ENCODE assay signal across 23 mouse cellular contexts in genomic region chr3:152923530-152923929, GRCm38 (mm10). TPM values are rescaled to one million over a fixed set of nuclear protein-coding genes. Genes with fewer than 3 reads are reported as not detected.
DNase-seq lines count a peak whose midpoint lies in the region; ATAC-seq and TF ChIP-seq lines count a peak whose summit lies in the region.
"Had no signal": no experiment of that assay in that cellular context is flagged by ENCODE, and none has a peak within 500 bp of the region (broad histone marks: within the 10 kb centered on the region; RNA-seq: fewer than 3 reads in every experiment).

No protein-coding gene starts in this region.

- peak; percentile 64 for ATAC-seq in lung, embryonic 14.5 days (ENCODE audit: insufficient read depth)
- no peak; the same call in 1 of the 2 replicates for ATAC-seq in intestine, embryonic 14.5 days (replicated peaks; ENCODE audit: low FRiP score, low TSS enrichment, low read depth)
- ATAC-seq in intestine, postnatal 0 days = no peak
- ATAC-seq in stomach, embryonic 14.5 days (ENCODE audit: insufficient number of reproducible peaks, insufficient read depth, low FRiP score, low read depth) = peak; percentile 71; the same call in 1 of the 2 replicates
- no peak for ATAC-seq in activated CD4-positive, CD25-positive, alpha-beta regulatory T cell, adult 4 months
- ATAC-seq: liver, embryonic 12.5 days; lung, postnatal 0 days; Patski had no signal

- no peaks in the 10 kb centered on the region for H3K9me3 ChIP-seq in lung, embryonic 14.5 days (ENCODE audit: low read depth, low read length)
- no peaks in the 10 kb centered on the region for H3K9me3 ChIP-seq in intestine, embryonic 14.5 days (ENCODE audit: control insufficient read depth, low read length)
- no peaks in the 10 kb centered on the region for H3K9me3 ChIP-seq in intestine, postnatal 0 days (ENCODE audit: control insufficient read depth)
- H3K9me3 ChIP-seq in stomach, embryonic 14.5 days (ENCODE audit: control insufficient read depth, low read depth, low read length) = no peaks in the 10 kb centered on the region
- H3K9me3 ChIP-seq: heart, embryonic 12.5 days; hindbrain, embryonic 13.5 days; liver, embryonic 12.5 days had no signal

- 31% methylated on average over 15 of the region's 15 CpGs for WGBS in lung, embryonic 14.5 days
- 33% methylated on average over 15 of the region's 15 CpGs for WGBS in intestine, embryonic 14.5 days
- 24% methylated on average over 15 of the region's 15 CpGs for WGBS in intestine, postnatal 0 days
- WGBS in stomach, embryonic 14.5 days = 42% methylated on average over 15 of the region's 15 CpGs

- no peaks in the 10 kb centered on the region for H3K36me3 ChIP-seq in lung, embryonic 14.5 days (ENCODE audit: insufficient read depth)
- no peaks in the 10 kb centered on the region for H3K36me3 ChIP-seq in intestine, embryonic 14.5 days (ENCODE audit: control insufficient read depth, insufficient read depth, low read length)
- no peaks in the 10 kb centered on the region for H3K36me3 ChIP-seq in intestine, postnatal 0 days (ENCODE audit: control insufficient read depth, insufficient read depth)
- H3K36me3 ChIP-seq in stomach, embryonic 14.5 days (ENCODE audit: control insufficient read depth, insufficient read depth, low read length) = no peaks in the 10 kb centered on the region
- H3K36me3 ChIP-seq: heart, embryonic 12.5 days; hindbrain, embryonic 13.5 days; liver, embryonic 12.5 days had no signal

- no peak overlapping the region for H3K4me3 ChIP-seq in lung, embryonic 14.5 days (ENCODE audit: low read depth, low read length)
- no peak overlapping the region for H3K4me3 ChIP-seq in intestine, embryonic 14.5 days (ENCODE audit: low read depth, low read length)
- H3K4me3 ChIP-seq in intestine, postnatal 0 days (ENCODE audit: low read depth, low read length) = no peak overlapping the region
- no peak overlapping the region for H3K4me3 ChIP-seq in stomach, embryonic 14.5 days (ENCODE audit: low read depth, low read length)
- H3K4me3 ChIP-seq: heart, embryonic 12.5 days; hindbrain, embryonic 13.5 days; liver, embryonic 12.5 days had no signal

- no peak for TF ChIP-seq CTCF in lung, embryonic 14.5 days (IDR thresholded peaks at IDR 0.05; ENCODE audit: low read depth)
- no peak for TF ChIP-seq CTCF in intestine, postnatal 0 days (IDR thresholded peaks at IDR 0.05; ENCODE audit: low read depth)

- H3K27ac ChIP-seq in lung, embryonic 14.5 days (ENCODE audit: low read depth) = no peak overlapping the region
- no peak overlapping the region for H3K27ac ChIP-seq in intestine, embryonic 14.5 days (ENCODE audit: low read depth)
- no peak overlapping the region for H3K27ac ChIP-seq in intestine, postnatal 0 days (ENCODE audit: low read depth, low read length)
- H3K27ac ChIP-seq in stomach, embryonic 14.5 days (ENCODE audit: low read length) = no peak overlapping the region
- H3K27ac ChIP-seq: hindbrain, embryonic 13.5 days; liver, embryonic 12.5 days had no signal

- peak overlapping the region; percentile 47 for H3K4me2 ChIP-seq in lung, embryonic 14.5 days
- H3K4me2 ChIP-seq in intestine, embryonic 14.5 days (ENCODE audit: low read length) = peak overlapping the region; percentile 34
- 0 out of 2 replicates have a peak overlapping the region, but pooled peaks have one; percentile 10 for H3K4me2 ChIP-seq in intestine, postnatal 0 days (replicated peaks; ENCODE audit: low read depth)
- H3K4me2 ChIP-seq in stomach, embryonic 14.5 days (replicated peaks; ENCODE audit: low read depth, low read length) = peak overlapping the region; percentile 15; the same call in 1 of the 2 replicates
- H3K4me2 ChIP-seq: heart, embryonic 12.5 days; hindbrain, embryonic 13.5 days; liver, embryonic 12.5 days had no signal

- H3K4me1 ChIP-seq in lung, embryonic 14.5 days (ENCODE audit: insufficient read depth) = no peaks in the 10 kb centered on the region
- H3K4me1 ChIP-seq in intestine, embryonic 14.5 days (replicated peaks; ENCODE audit: control insufficient read depth, insufficient read depth, low read length) = peaks cover 8% of the 10 kb centered on the region; the same call in 1 of the 2 replicates
- H3K4me1 ChIP-seq in intestine, postnatal 0 days (replicated peaks; ENCODE audit: control insufficient read depth, insufficient read depth, low read length) = no peaks in the 10 kb centered on the region
- no peaks in the 10 kb centered on the region for H3K4me1 ChIP-seq in stomach, embryonic 14.5 days (ENCODE audit: control insufficient read depth, insufficient read depth, low read length)

- peak; percentile 27 for DNase-seq in lung, embryonic 14.5 days
- no peak for DNase-seq in lung, postnatal 14 days
- DNase-seq in intestine, embryonic 14.5 days (ENCODE audit: low spot score) = no peak
- DNase-seq in urinary bladder, postnatal 14 days (ENCODE audit: low spot score) = no peak
- DNase-seq: adrenal gland, postnatal 14 days; cerebellum, adult 11 months; cerebellum, postnatal 10 days; embryo, embryonic 11 days; heart, adult 11 months; heart, postnatal 14 days; kidney, adult 11 months; kidney, postnatal 14 days; layer of hippocampus, adult 9-11 months; retina, postnatal 1 day; thymus, postnatal 36 days had no signal

- no peaks in the 10 kb centered on the region for H3K27me3 ChIP-seq in lung, embryonic 14.5 days (ENCODE audit: insufficient read depth, low read length)
- no peaks in the 10 kb centered on the region for H3K27me3 ChIP-seq in intestine, embryonic 14.5 days (replicated peaks; ENCODE audit: control insufficient read depth, insufficient read depth, low read length)
- no peaks in the 10 kb centered on the region for H3K27me3 ChIP-seq in intestine, postnatal 0 days (replicated peaks; ENCODE audit: control insufficient read depth, insufficient read depth, low read length)
- no peaks in the 10 kb centered on the region for H3K27me3 ChIP-seq in stomach, embryonic 14.5 days (ENCODE audit: control insufficient read depth, insufficient read depth, low read length)
- H3K27me3 ChIP-seq: heart, embryonic 12.5 days; hindbrain, embryonic 13.5 days; liver, embryonic 12.5 days; Patski had no signal

- no peak overlapping the region for H3K9ac ChIP-seq in lung, embryonic 14.5 days
- no peak overlapping the region for H3K9ac ChIP-seq in intestine, embryonic 14.5 days (ENCODE audit: low read length)
- H3K9ac ChIP-seq in intestine, postnatal 0 days (ENCODE audit: low read depth, low read length) = no peak overlapping the region
- H3K9ac ChIP-seq in stomach, embryonic 14.5 days (replicated peaks; ENCODE audit: low read depth, low read length) = no peak overlapping the region
- H3K9ac ChIP-seq: heart, embryonic 12.5 days; hindbrain, embryonic 13.5 days; liver, embryonic 12.5 days had no signal

RNA-seq across cellular contexts. Expression of gene St6galnac5, which starts 58.5 kb away (rescaled TPM):
- polyA plus RNA-seq in lung, embryonic 14.5 days (2014; fragmentation: Nextera tagmentation; extraction: Ambion mirVana) = 0.51 and 0.54 TPM in 2 replicates
- 0.34 and 0.60 TPM in 2 replicates for polyA plus RNA-seq in intestine, embryonic 14.5 days (2014; fragmentation: Nextera tagmentation; extraction: Ambion mirVana)
- polyA plus RNA-seq in intestine, postnatal 0 days (2015; fragmentation: Nextera tagmentation; extraction: Ambion mirVana) = 0.22 and 0.27 TPM in 2 replicates
- 1.4 and 1.5 TPM in 2 replicates for polyA plus RNA-seq in stomach, embryonic 14.5 days (2014; fragmentation: Nextera tagmentation; extraction: Ambion mirVana)
- under 1 TPM in 1 of 2 experiments, not detected in 1; 0.40 TPM for polyA plus RNA-seq in activated CD4-positive, CD25-positive, alpha-beta regulatory T cell, adult 4 months (2017; shearing (Covaris generic))

Comparison
In these comparisons a context has a peak if more than half of its experiments do, and no peak if none do; other contexts are left out.
1. ATAC-seq: peak in lung, embryonic 14.5 days (single experiment) and stomach, embryonic 14.5 days (single experiment); none in intestine, embryonic 14.5 days (single experiment), intestine, postnatal 0 days (single experiment) and activated CD4-positive, CD25-positive, alpha-beta regulatory T cell, adult 4 months (single experiment).
2. Peak in every context shown above with its lines, with median percentiles within 50 percentile points of each other: H3K4me2 ChIP-seq.